Mouse (Mus musculus): Measurements from ENCODE around the gene Krtap19-4. TPM values are rescaled to one million over a fixed set of nuclear protein-coding genes. Genes with fewer than 3 reads are reported as not detected.
A peak's percentile ranks its signal among the peaks of the same experiment; 100 is the strongest.

The Krtap19-4 gene
- not detected in 2 replicates for polyA plus RNA-seq (2014; fragmentation: Nextera tagmentation; extraction: Ambion mirVana)

DNA sequence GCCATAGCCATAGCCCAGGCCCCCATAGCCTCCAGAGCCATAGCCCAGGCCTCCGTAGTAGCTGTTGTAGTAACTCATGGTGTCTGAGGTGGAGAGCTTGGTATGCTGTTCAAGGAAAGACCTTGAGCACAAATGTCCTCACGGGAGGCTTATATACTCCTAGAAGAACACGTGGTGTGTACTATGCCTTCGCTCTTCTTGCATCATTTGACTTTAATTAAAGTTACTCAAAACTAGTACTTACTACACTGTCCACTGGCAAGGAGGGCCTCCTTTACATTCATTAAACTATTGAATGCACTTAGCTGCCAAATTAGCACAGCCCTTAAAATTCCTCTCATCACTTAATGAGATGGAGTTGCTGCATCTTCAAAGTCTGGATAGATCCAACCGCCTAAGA lies at the start of gene Krtap19-4:
Gene Krtap19-4, minus strand, starts transcription at position 101 of the 400 bp plus-strand sequence.
- Histone ChIP-seq H3K27me3 (ENCODE audit: control insufficient read depth, insufficient read depth, low read length) (no peaks in the 10 kb centered on the region), H3K9ac (ENCODE audit: low read length) (no peak within 1 kb of the TSS), H3K4me1 (ENCODE audit: control insufficient read depth, insufficient read depth, low read length) (no peaks in the 10 kb centered on the region), H3K9me3 (ENCODE audit: control insufficient read depth, low read length) (no peaks in the 10 kb centered on the region), H3K4me2 (no peak within 1 kb of the TSS), H3K36me3 (ENCODE audit: control insufficient read depth, insufficient read depth, low read length) (no peaks in the 10 kb centered on the region), H3K4me3 (ENCODE audit: low read depth, low read length) (no peak within 1 kb of the TSS), H3K27ac (ENCODE audit: low read depth, low read length) (no peak within 1 kb of the TSS)
- 93% methylated on average over 5 of the region's 5 CpGs for WGBS
- DNase-seq (ENCODE audit: low spot score, missing footprints), result no peak
- no peak for ATAC-seq (ENCODE audit: low FRiP score)

DNA sequence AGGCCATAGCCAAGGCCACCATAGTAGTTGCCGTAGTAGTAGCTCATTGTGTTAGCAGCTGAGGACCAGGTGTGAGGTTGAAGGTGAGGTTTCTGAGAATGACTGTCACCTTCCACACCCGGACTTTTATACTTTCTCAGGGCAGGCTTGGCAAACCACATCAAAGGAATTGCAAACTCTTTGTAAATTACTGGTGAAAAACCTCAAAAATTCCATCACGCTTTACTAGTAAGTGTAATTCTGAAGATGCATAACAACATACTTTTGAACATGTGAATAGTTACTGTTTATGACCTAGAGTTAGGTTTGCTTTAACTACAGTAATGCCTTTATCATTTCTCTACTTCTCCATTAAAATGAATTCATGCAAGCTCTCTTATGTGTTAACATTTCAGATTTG lies 47.3 kb upstream of the Krtap19-4 start, which contains the start of gene Krtap19-9b:
Gene Krtap19-9b, minus strand, starts transcription at position 101 of the 400 bp plus-strand sequence.
- Histone ChIP-seq H3K4me3 (ENCODE audit: low read depth, low read length) (no peak within 1 kb of the TSS), H3K27me3 (ENCODE audit: control insufficient read depth, insufficient read depth, low read length) (no peaks in the 10 kb centered on the region), H3K36me3 (ENCODE audit: control insufficient read depth, insufficient read depth, low read length) (no peaks in the 10 kb centered on the region), H3K9me3 (ENCODE audit: control insufficient read depth, low read length) (no peaks in the 10 kb centered on the region), H3K4me2 (no peak within 1 kb of the TSS), H3K27ac (ENCODE audit: low read depth, low read length) (no peak within 1 kb of the TSS), H3K4me1 (ENCODE audit: control insufficient read depth, insufficient read depth, low read length) (no peaks in the 10 kb centered on the region), H3K9ac (ENCODE audit: low read length) (no peak within 1 kb of the TSS)
- ATAC-seq (ENCODE audit: low FRiP score) (no peak), DNase-seq (ENCODE audit: low spot score, missing footprints) (no peak)
- 93% methylated on average over 3 of the region's 3 CpGs for WGBS

DNA sequence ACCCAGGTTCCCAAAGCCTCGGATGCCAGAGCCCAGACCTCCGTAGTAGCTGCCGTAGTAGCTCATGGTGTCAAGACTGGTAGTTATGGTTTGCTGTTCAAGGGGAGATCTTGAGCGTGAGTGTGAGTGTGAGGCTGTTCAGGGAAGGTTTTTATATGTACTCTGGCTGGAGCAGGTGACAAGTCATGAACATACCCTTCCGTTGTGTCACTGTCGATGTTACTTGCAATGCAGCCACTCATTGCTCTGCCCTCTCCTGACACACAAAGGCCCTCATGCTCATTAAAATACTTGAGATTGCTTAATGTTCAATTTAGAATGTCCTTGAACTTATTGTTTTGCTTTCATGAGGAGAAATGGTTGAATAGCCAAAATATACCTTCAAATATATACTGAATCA lies 11.5 kb upstream of the Krtap19-4 start, which contains the start of gene Krtap19-5:
Gene Krtap19-5, minus strand, starts transcription at position 101 of the 400 bp plus-strand sequence.
- no peak for ATAC-seq (ENCODE audit: low FRiP score)
- H3K27ac ChIP-seq (ENCODE audit: low read depth, low read length), result no peak within 1 kb of the TSS

DNA sequence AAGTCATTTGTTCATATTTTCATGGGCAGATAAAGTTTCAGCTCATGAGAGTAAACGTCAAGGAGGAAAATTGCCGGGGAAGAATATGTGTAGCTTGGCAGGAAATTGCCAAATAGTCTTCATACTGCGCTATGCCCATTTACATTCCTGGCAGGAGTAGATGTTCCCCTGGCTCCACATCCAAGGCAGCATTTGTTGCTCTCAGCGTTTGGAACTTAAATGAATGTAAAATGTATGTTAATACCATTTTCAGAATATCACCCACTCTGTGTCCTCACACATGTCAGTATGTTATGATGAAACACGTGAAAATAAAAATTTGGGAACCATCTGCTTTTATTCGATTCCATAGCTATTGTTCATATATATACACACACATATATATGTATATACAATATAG lies 2.0 kb upstream of the Krtap19-4 start:
- 88% methylated on average over 6 of the region's 6 CpGs for WGBS
- H3K9ac ChIP-seq (ENCODE audit: low read length), result no peak overlapping the region

More for the DNA sequence above, 11.5 kb upstream of the Krtap19-4 start, which contains the start of gene Krtap19-5:
- WGBS, result 99% methylated on average over 6 of the region's 6 CpGs
- no peaks in the 10 kb centered on the region for H3K9me3 ChIP-seq (ENCODE audit: control insufficient read depth, low read length)
- H3K4me2 ChIP-seq, result no peak within 1 kb of the TSS
- no peaks in the 10 kb centered on the region for H3K27me3 ChIP-seq (ENCODE audit: control insufficient read depth, insufficient read depth, low read length)
- H3K9ac ChIP-seq (ENCODE audit: low read length), result no peak within 1 kb of the TSS
- no peak for DNase-seq (ENCODE audit: low spot score, missing footprints)
- no peaks in the 10 kb centered on the region for H3K36me3 ChIP-seq (ENCODE audit: control insufficient read depth, insufficient read depth, low read length)
- H3K4me3 ChIP-seq (ENCODE audit: low read depth, low read length), result no peak within 1 kb of the TSS
- no peaks in the 10 kb centered on the region for H3K4me1 ChIP-seq (ENCODE audit: control insufficient read depth, insufficient read depth, low read length)

DNA sequence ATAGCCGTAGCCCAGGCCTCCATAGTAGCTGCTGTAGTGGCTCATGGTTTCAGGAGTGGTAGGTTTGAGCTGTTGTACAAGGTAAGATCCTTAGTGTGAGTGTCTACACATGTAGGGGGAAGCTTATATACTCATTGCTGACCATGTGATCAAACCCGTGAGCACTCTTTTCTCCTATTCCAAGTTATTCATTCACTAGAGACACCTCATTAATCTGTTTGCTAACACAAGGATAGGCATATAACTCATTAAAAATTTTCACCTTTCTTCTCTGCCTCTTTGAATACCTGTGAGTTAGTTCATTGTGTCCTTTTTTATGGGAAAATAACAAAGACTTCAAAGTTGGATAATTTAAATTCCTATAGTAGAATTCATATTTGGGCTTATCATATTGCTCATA lies 7.0 kb downstream of the Krtap19-4 start, which contains the start of gene Krtap19-3:
Gene Krtap19-3, minus strand, starts transcription at position 101 of the 400 bp plus-strand sequence.
- no peak within 1 kb of the TSS for H3K4me2 ChIP-seq
- H3K4me3 ChIP-seq (ENCODE audit: low read depth, low read length), result no peak within 1 kb of the TSS
- no peaks in the 10 kb centered on the region for H3K36me3 ChIP-seq (ENCODE audit: control insufficient read depth, insufficient read depth, low read length)
- WGBS, result 87% methylated on average over 2 of the region's 2 CpGs
- H3K27me3 ChIP-seq (ENCODE audit: control insufficient read depth, insufficient read depth, low read length), result no peaks in the 10 kb centered on the region
- DNase-seq (ENCODE audit: low spot score, missing footprints) (no peak), ATAC-seq (ENCODE audit: low FRiP score) (no peak)
- H3K9ac ChIP-seq (ENCODE audit: low read length), result no peak within 1 kb of the TSS
- no peak within 1 kb of the TSS for H3K27ac ChIP-seq (ENCODE audit: low read depth, low read length)
- no peaks in the 10 kb centered on the region for H3K4me1 ChIP-seq (ENCODE audit: control insufficient read depth, insufficient read depth, low read length)
- H3K9me3 ChIP-seq (ENCODE audit: control insufficient read depth, low read length), result no peaks in the 10 kb centered on the region

More for the DNA sequence above, 2.0 kb upstream of the Krtap19-4 start:
- Histone ChIP-seq H3K4me2 (no peak overlapping the region), H3K9me3 (ENCODE audit: control insufficient read depth, low read length) (no peaks in the 10 kb centered on the region), H3K27ac (ENCODE audit: low read depth, low read length) (no peak overlapping the region), H3K4me1 (ENCODE audit: control insufficient read depth, insufficient read depth, low read length) (no peaks in the 10 kb centered on the region), H3K4me3 (ENCODE audit: low read depth, low read length) (no peak overlapping the region), H3K36me3 (ENCODE audit: control insufficient read depth, insufficient read depth, low read length) (no peaks in the 10 kb centered on the region), H3K27me3 (ENCODE audit: control insufficient read depth, insufficient read depth, low read length) (no peaks in the 10 kb centered on the region)
- DNase-seq (ENCODE audit: low spot score, missing footprints), result no peak
- no peak for ATAC-seq (ENCODE audit: low FRiP score)

DNA sequence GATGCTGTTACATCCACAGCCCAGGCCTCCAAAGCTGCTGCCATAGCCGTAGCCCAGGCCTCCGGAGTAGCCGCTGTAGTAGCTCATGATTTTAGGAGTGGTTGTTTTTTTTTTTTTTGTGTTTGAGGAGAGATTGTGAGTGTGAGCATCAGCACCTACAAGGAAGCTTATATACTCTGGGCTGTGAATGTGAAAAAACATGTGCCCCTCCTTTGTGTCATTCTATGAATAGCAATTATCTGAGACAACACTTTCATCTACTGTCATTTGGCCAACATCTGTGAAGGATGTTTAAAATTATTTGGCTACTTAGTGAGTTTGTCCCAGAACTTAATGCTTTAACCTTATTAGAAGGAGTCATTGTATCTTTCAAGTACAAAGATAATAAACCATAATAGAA lies 10.7 kb downstream of the Krtap19-4 start, which contains the start of gene Krtap19-2:
Gene Krtap19-2, minus strand, starts transcription at position 101 of the 400 bp plus-strand sequence.
- H3K4me1 ChIP-seq (ENCODE audit: control insufficient read depth, insufficient read depth, low read length), result no peaks in the 10 kb centered on the region
- no peaks in the 10 kb centered on the region for H3K9me3 ChIP-seq (ENCODE audit: control insufficient read depth, low read length)
- DNase-seq (ENCODE audit: low spot score, missing footprints) (no peak), ATAC-seq (ENCODE audit: low FRiP score) (no peak)
- H3K27ac ChIP-seq (ENCODE audit: low read depth, low read length), result no peak within 1 kb of the TSS
- H3K36me3 ChIP-seq (ENCODE audit: control insufficient read depth, insufficient read depth, low read length), result no peaks in the 10 kb centered on the region
- H3K9ac ChIP-seq (ENCODE audit: low read length), result no peak within 1 kb of the TSS
- no peaks in the 10 kb centered on the region for H3K27me3 ChIP-seq (ENCODE audit: control insufficient read depth, insufficient read depth, low read length)
- H3K4me3 ChIP-seq (ENCODE audit: low read depth, low read length), result no peak within 1 kb of the TSS
- WGBS, result 88% methylated on average over 3 of the region's 3 CpGs
- no peak within 1 kb of the TSS for H3K4me2 ChIP-seq

DNA sequence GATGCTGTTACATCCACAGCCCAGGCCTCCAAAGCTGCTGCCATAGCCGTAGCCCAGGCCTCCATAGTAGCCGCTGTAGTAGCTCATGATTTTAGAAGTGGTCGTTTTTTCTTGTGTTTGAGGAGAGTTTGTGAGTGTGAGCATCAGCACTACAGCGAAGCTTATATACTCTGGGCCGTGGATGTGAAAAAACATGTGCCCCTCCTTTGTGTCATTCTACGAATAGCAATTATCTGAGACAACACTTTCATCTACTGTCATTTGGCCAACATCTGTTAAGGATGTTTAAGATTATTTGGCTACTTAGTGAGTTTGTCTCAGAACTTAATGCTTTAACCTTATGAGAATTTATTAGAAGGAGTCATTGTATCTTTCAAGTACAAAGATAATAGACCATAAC lies 15.6 kb downstream of the Krtap19-4 start, which contains the start of gene Krtap19-1:
Gene Krtap19-1, minus strand, starts transcription at position 101 of the 400 bp plus-strand sequence.
- H3K9ac ChIP-seq (ENCODE audit: low read length), result no peak within 1 kb of the TSS
- DNase-seq (ENCODE audit: low spot score, missing footprints) (no peak), ATAC-seq (ENCODE audit: low FRiP score) (no peak)
- no peaks in the 10 kb centered on the region for H3K4me1 ChIP-seq (ENCODE audit: control insufficient read depth, insufficient read depth, low read length)
- no peaks in the 10 kb centered on the region for H3K36me3 ChIP-seq (ENCODE audit: control insufficient read depth, insufficient read depth, low read length)
- 90% methylated on average over 6 of the region's 6 CpGs for WGBS
- H3K4me3 ChIP-seq (ENCODE audit: low read depth, low read length), result no peak within 1 kb of the TSS
- no peak within 1 kb of the TSS for H3K27ac ChIP-seq (ENCODE audit: low read depth, low read length)
- H3K9me3 ChIP-seq (ENCODE audit: control insufficient read depth, low read length), result no peaks in the 10 kb centered on the region
- H3K27me3 ChIP-seq (ENCODE audit: control insufficient read depth, insufficient read depth, low read length), result no peaks in the 10 kb centered on the region
- no peak within 1 kb of the TSS for H3K4me2 ChIP-seq

DNA sequence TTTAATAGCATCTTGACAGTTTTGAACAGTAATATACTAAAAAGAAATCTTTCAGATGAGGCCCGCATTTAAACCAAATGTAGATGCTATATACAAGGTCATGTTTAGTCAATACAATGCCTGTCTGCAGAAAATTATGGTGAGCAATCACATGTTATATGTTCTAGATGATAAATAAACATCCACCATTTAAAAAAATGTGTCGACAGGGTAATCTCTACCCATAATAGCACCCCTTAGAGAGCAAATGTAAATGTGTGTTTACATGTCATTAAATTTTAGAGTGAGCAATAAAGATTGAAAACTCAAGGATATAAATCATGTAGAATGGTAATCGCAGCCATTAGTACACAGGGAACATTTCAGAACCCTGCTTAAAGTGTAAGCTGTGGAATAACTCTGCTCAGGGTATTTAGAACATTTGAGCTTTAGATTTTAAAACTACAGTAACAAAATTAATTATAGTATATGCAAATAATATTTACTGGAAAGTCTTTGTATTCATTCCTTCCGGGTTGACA lies 19.9 kb downstream of the Krtap19-4 start:
- ATAC-seq (ENCODE audit: low FRiP score) (no peak), DNase-seq (ENCODE audit: low spot score, missing footprints) (no peak)
- Histone ChIP-seq H3K27ac (ENCODE audit: low read depth, low read length) (no peak overlapping the region), H3K36me3 (ENCODE audit: control insufficient read depth, insufficient read depth, low read length) (no peaks in the 10 kb centered on the region), H3K4me2 (no peak overlapping the region), H3K9me3 (ENCODE audit: control insufficient read depth, low read length) (no peaks in the 10 kb centered on the region), H3K27me3 (ENCODE audit: control insufficient read depth, insufficient read depth, low read length) (no peaks in the 10 kb centered on the region), H3K4me3 (ENCODE audit: low read depth, low read length) (no peak overlapping the region), H3K9ac (ENCODE audit: low read length) (no peak overlapping the region), H3K4me1 (ENCODE audit: control insufficient read depth, insufficient read depth, low read length) (no peaks in the 10 kb centered on the region)
- WGBS, result 91% methylated on average over 4 of the region's 4 CpGs

DNA sequence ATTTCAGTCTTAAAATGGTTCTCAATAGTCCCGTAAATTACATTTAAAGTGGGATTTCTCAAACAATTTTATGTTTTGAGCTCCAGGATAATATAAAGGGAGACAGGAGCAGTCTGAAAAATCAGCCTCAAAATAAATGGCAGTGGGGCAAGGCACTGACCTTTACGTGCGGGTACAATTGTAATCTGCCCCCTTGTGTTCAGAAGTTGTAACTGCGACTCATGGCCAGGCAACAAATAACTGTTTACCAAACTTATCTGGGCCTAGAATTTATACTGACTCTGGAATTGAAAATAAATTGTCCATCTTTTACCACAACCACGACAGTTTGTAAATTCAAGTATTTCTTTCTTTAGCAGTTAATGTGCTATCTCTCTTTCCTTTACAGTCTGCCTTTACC lies 33.4 kb downstream of the Krtap19-4 start:
- ATAC-seq (ENCODE audit: low FRiP score) (peak; percentile 54; the same call in 1 of the 2 replicates), DNase-seq (ENCODE audit: low spot score, missing footprints) (peak; percentile 85)
- Histone ChIP-seq H3K4me1 (ENCODE audit: control insufficient read depth, insufficient read depth, low read length) (no peaks in the 10 kb centered on the region), H3K4me3 (ENCODE audit: low read depth, low read length) (no peak overlapping the region), H3K27me3 (ENCODE audit: control insufficient read depth, insufficient read depth, low read length) (no peaks in the 10 kb centered on the region), H3K27ac (ENCODE audit: low read depth, low read length) (no peak overlapping the region), H3K4me2 (no peak overlapping the region), H3K9me3 (ENCODE audit: control insufficient read depth, low read length) (no peaks in the 10 kb centered on the region), H3K9ac (ENCODE audit: low read length) (no peak overlapping the region), H3K36me3 (ENCODE audit: control insufficient read depth, insufficient read depth, low read length) (no peaks in the 10 kb centered on the region)
- WGBS, result 14% methylated on average over 5 of the region's 5 CpGs

Data from midbrain, embryonic 11.5 days (tissue).